In the genomic region with DNA sequence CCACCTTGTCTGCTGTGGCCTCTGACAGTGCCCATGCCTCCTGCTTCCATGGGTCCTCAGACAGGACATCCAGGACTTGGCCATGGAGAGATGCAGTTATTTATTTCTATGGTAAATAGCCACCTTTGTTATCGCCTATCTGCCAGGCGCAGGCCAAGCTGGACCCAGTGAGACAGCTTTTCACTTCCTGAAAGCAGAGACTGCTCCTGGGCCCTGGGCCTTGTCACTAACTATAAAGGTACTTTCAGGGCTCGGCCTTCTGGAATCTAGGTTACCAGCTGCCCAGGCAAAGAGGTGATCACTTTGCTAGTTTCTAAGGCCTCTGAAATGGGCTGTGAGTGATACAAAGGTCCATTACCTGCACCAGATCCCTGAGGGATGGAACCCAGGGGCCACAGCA, we compare ENCODE assay signal across 8 mouse cellular contexts. TPM values are rescaled to one million over a fixed set of nuclear protein-coding genes. Genes with fewer than 3 reads are reported as not detected.
DNase-seq lines count a peak whose midpoint lies in the region; ATAC-seq and TF ChIP-seq lines count a peak whose summit lies in the region.
"Had no signal": no experiment of that assay in that cellular context is flagged by ENCODE, and none has a peak within 500 bp of the region (broad histone marks: within the 10 kb centered on the region; RNA-seq: fewer than 3 reads in every experiment).

No protein-coding gene starts in this region.

- 0 out of 2 replicates have a peak overlapping the region, but pooled peaks have one; percentile 0 for H3K4me3 ChIP-seq in liver, adult 2 months (ENCODE audit: insufficient read depth, low read depth, low read length)
- no peak overlapping the region for H3K4me3 ChIP-seq in embryonic facial prominence, embryonic 13.5 days
- H3K4me3 ChIP-seq in hindbrain, embryonic 15.5 days, result no peak overlapping the region
- H3K4me3 ChIP-seq in midbrain, embryonic 16.5 days (ENCODE audit: low read depth, low read length), result no peak overlapping the region

- WGBS in liver, adult 2 months, result 26% methylated on average over 3 of the region's 3 CpGs
- WGBS in embryonic facial prominence, embryonic 13.5 days, result 77% methylated on average over 3 of the region's 3 CpGs
- WGBS in hindbrain, embryonic 15.5 days, result 90% methylated on average over 3 of the region's 3 CpGs
- WGBS in midbrain, embryonic 16.5 days, result 84% methylated on average over 3 of the region's 3 CpGs

- no peaks in the 10 kb centered on the region for H3K27me3 ChIP-seq in liver, adult 2 months (ENCODE audit: control insufficient read depth, insufficient read depth, low read length)
- H3K27me3 ChIP-seq in embryonic facial prominence, embryonic 13.5 days, result no peaks in the 10 kb centered on the region
- H3K27me3 ChIP-seq in hindbrain, embryonic 15.5 days, result no peaks in the 10 kb centered on the region
- no peaks in the 10 kb centered on the region for H3K27me3 ChIP-seq in midbrain, embryonic 16.5 days (ENCODE audit: control insufficient read depth, insufficient read depth, low read depth, low read length)

- TF ChIP-seq POLR2A in liver, adult 2 months (IDR thresholded peaks at IDR 0.05; ENCODE audit: extremely low read depth, insufficient read depth, low read length), result no peak

- H3K4me1 ChIP-seq in liver, adult 2 months (ENCODE audit: control insufficient read depth, insufficient read depth, low read length), result peaks cover 58% of the 10 kb centered on the region
- peaks cover 80% of the 10 kb centered on the region for H3K4me1 ChIP-seq in embryonic facial prominence, embryonic 13.5 days
- H3K4me1 ChIP-seq in hindbrain, embryonic 15.5 days (replicated peaks), result peaks cover 50% of the 10 kb centered on the region
- peaks cover 22% of the 10 kb centered on the region for H3K4me1 ChIP-seq in midbrain, embryonic 16.5 days (ENCODE audit: control insufficient read depth, insufficient read depth, low read length)

- peak overlapping the region; percentile 93 for H3K27ac ChIP-seq in liver, adult 2 months (replicated peaks; ENCODE audit: insufficient read depth, low read depth, low read length)
- H3K27ac ChIP-seq in embryonic facial prominence, embryonic 13.5 days, result peak overlapping the region; percentile 76
- 0 out of 2 replicates have a peak overlapping the region, but pooled peaks have one; percentile 3 for H3K27ac ChIP-seq in hindbrain, embryonic 15.5 days (replicated peaks)
- H3K27ac ChIP-seq in midbrain, embryonic 16.5 days (ENCODE audit: low read length), result 0 out of 2 replicates have a peak overlapping the region, but pooled peaks have one; percentile 14

- peak overlapping the region; percentile 64 for H3K9ac ChIP-seq in liver, adult 2 months (ENCODE audit: low read depth, low read length)
- peak overlapping the region; percentile 12; the same call in 1 of the 2 replicates for H3K9ac ChIP-seq in embryonic facial prominence, embryonic 13.5 days
- H3K9ac ChIP-seq in hindbrain, embryonic 15.5 days, result no peak overlapping the region
- H3K9ac ChIP-seq in midbrain, embryonic 16.5 days (ENCODE audit: low read depth, low read length), result no peak overlapping the region

- no peak for DNase-seq in liver, adult 2 months (ENCODE audit: extremely low read depth, low read depth, low spot score)
- no peak for DNase-seq in liver
- no peak for DNase-seq in thymus, adult 18-20 months
- DNase-seq in gastrocnemius, adult 18-20 months (ENCODE audit: low spot score), result no peak
- DNase-seq: thymus, adult 2 months had no signal

- TF ChIP-seq CTCF in liver, adult 2 months (IDR thresholded peaks at IDR 0.05; ENCODE audit: low read depth, low read length), result no peak

- H3K36me3 ChIP-seq in liver, adult 2 months (ENCODE audit: control insufficient read depth, insufficient read depth, low read length), result no peaks in the 10 kb centered on the region
- peaks cover 10% of the 10 kb centered on the region for H3K36me3 ChIP-seq in embryonic facial prominence, embryonic 13.5 days
- H3K36me3 ChIP-seq in hindbrain, embryonic 15.5 days, result no peaks in the 10 kb centered on the region
- H3K36me3 ChIP-seq in midbrain, embryonic 16.5 days (ENCODE audit: control insufficient read depth, insufficient read depth, low read length), result no peaks in the 10 kb centered on the region

- no peaks in the 10 kb centered on the region for H3K9me3 ChIP-seq in embryonic facial prominence, embryonic 13.5 days
- H3K9me3 ChIP-seq in hindbrain, embryonic 15.5 days, result no peaks in the 10 kb centered on the region
- H3K9me3 ChIP-seq in midbrain, embryonic 16.5 days (replicated peaks; ENCODE audit: control insufficient read depth, low read length, poor library complexity, severe bottlenecking), result no peaks in the 10 kb centered on the region

- H3K4me2 ChIP-seq in embryonic facial prominence, embryonic 13.5 days, result no peak overlapping the region
- no peak overlapping the region for H3K4me2 ChIP-seq in hindbrain, embryonic 15.5 days
- no peak overlapping the region for H3K4me2 ChIP-seq in midbrain, embryonic 16.5 days (ENCODE audit: low read length)

- peaks cover 48% of the 10 kb centered on the region for H3K79me2 ChIP-seq in liver, adult 2 months (ENCODE audit: control insufficient read depth, insufficient read depth, low read length)

- no peak for ATAC-seq in embryonic facial prominence, embryonic 13.5 days (ENCODE audit: insufficient number of reproducible peaks, insufficient read depth, low FRiP score, low TSS enrichment, low read depth)
- no peak for ATAC-seq in hindbrain, embryonic 15.5 days (ENCODE audit: low FRiP score, low read depth)
- ATAC-seq in midbrain, embryonic 16.5 days, result no peak

RNA-seq across cellular contexts. Expression of a gene that starts 37.3 kb away (rescaled TPM):
- total RNA-seq in liver, adult 2 months (2014; rRNA removed), result 47.4 and 87.1 TPM in 2 replicates
- polyA plus RNA-seq in liver, adult 2 months (2012; rRNA removed), result 125 and 145 TPM in 2 replicates
- 232 and 258 TPM in 2 replicates for polyA plus RNA-seq in embryonic facial prominence, embryonic 13.5 days (2015; fragmentation: Nextera tagmentation; extraction: Ambion mirVana)
- polyA plus RNA-seq in hindbrain, embryonic 15.5 days (2015; fragmentation: Nextera tagmentation; extraction: Ambion mirVana), result 140 and 154 TPM in 2 replicates
- 132 and 133 TPM in 2 replicates for polyA plus RNA-seq in midbrain, embryonic 16.5 days (2015; fragmentation: Nextera tagmentation; extraction: Ambion mirVana)
- total RNA-seq in gastrocnemius, adult 18-20 months (2021), result 10 to 100 TPM; 29.6 to 46.1 TPM

RNA-seq across cellular contexts. Expression of a gene that starts 43.6 kb away (rescaled TPM):
- not detected in 2 replicates for total RNA-seq in liver, adult 2 months (2014; rRNA removed)
- 0.04 TPM in 1 of 2 replicates, not detected in the other for polyA plus RNA-seq in liver, adult 2 months (2012; rRNA removed)
- 0.69 and 1.2 TPM in 2 replicates for polyA plus RNA-seq in embryonic facial prominence, embryonic 13.5 days (2015; fragmentation: Nextera tagmentation; extraction: Ambion mirVana)
- polyA plus RNA-seq in hindbrain, embryonic 15.5 days (2015; fragmentation: Nextera tagmentation; extraction: Ambion mirVana), result 0.51 and 0.58 TPM in 2 replicates
- 0.40 and 0.57 TPM in 2 replicates for polyA plus RNA-seq in midbrain, embryonic 16.5 days (2015; fragmentation: Nextera tagmentation; extraction: Ambion mirVana)
- under 1 TPM; 0.09 TPM for total RNA-seq in gastrocnemius, adult 18-20 months (2021)

RNA-seq across cellular contexts. Expression of a gene that starts 56.9 kb away (rescaled TPM):
- 64.8 and 73.2 TPM in 2 replicates for total RNA-seq in liver, adult 2 months (2014; rRNA removed)
- 86.3 and 91.2 TPM in 2 replicates for polyA plus RNA-seq in liver, adult 2 months (2012; rRNA removed)
- 453 and 455 TPM in 2 replicates for polyA plus RNA-seq in embryonic facial prominence, embryonic 13.5 days (2015; fragmentation: Nextera tagmentation; extraction: Ambion mirVana)
- 283 and 294 TPM in 2 replicates for polyA plus RNA-seq in hindbrain, embryonic 15.5 days (2015; fragmentation: Nextera tagmentation; extraction: Ambion mirVana)
- polyA plus RNA-seq in midbrain, embryonic 16.5 days (2015; fragmentation: Nextera tagmentation; extraction: Ambion mirVana), result 279 TPM in 2 replicates
- 100 to 1,000 TPM; 128 TPM for total RNA-seq in gastrocnemius, adult 18-20 months (2021)

RNA-seq across cellular contexts. Expression of a gene that starts 57.0 kb away (rescaled TPM):
- total RNA-seq in liver, adult 2 months (2014; rRNA removed), result 0.18 and 0.54 TPM in 2 replicates
- 1.2 and 1.5 TPM in 2 replicates for polyA plus RNA-seq in liver, adult 2 months (2012; rRNA removed)
- polyA plus RNA-seq in embryonic facial prominence, embryonic 13.5 days (2015; fragmentation: Nextera tagmentation; extraction: Ambion mirVana), result 7.7 and 9.9 TPM in 2 replicates
- 10.6 and 10.8 TPM in 2 replicates for polyA plus RNA-seq in hindbrain, embryonic 15.5 days (2015; fragmentation: Nextera tagmentation; extraction: Ambion mirVana)
- polyA plus RNA-seq in midbrain, embryonic 16.5 days (2015; fragmentation: Nextera tagmentation; extraction: Ambion mirVana), result 11.8 and 13.2 TPM in 2 replicates
- total RNA-seq in gastrocnemius, adult 18-20 months (2021), result under 1 TPM; 0.24 to 0.59 TPM

Comparison
In these comparisons a context has a peak if more than half of its experiments do, and no peak if none do; other contexts are left out.
1. H3K27ac ChIP-seq: peak in every context shown above with its lines; median percentile 93 in liver, adult 2 months; 76 in embryonic facial prominence, embryonic 13.5 days; 14 in midbrain, embryonic 16.5 days; 3 in hindbrain, embryonic 15.5 days.
2. H3K9ac ChIP-seq: peak in liver, adult 2 months (single experiment) and embryonic facial prominence, embryonic 13.5 days (single experiment); none in hindbrain, embryonic 15.5 days (single experiment) and midbrain, embryonic 16.5 days (single experiment).